In genomic region chr1:89573486-89573885, GRCm38 (mm10) we compare ENCODE assay signal across 28 mouse cellular contexts.
DNase-seq lines count a peak whose midpoint lies in the region; ATAC-seq lines count a peak whose summit lies in the region.
"Had no signal": no experiment of that assay in that cellular context is flagged by ENCODE, and none has a peak within 500 bp of the region (broad histone marks: within the 10 kb centered on the region; RNA-seq: fewer than 3 reads in every experiment).

No protein-coding gene starts in this region.

- H3K4me1 ChIP-seq in heart, embryonic 10.5 days, result peaks cover 70% of the 10 kb centered on the region

- H3K4me3 ChIP-seq in heart, embryonic 10.5 days, result no peak overlapping the region
- H3K4me3 ChIP-seq: embryonic facial prominence, embryonic 10.5 days; embryonic facial prominence, embryonic 13.5 days; erythroblast, embryonic 14.5 days; forebrain, embryonic 12.5 days; forebrain, embryonic 15.5 days; heart, embryonic 13.5 days had no signal

- intact Hi-C loops in gastrocnemius, postnatal 36 days (cut with DNase I), result no loop called here

- H3K27me3 ChIP-seq in heart, embryonic 10.5 days (ENCODE audit: insufficient read depth, poor library complexity, severe bottlenecking), result no peaks in the 10 kb centered on the region
- H3K27me3 ChIP-seq: embryonic facial prominence, embryonic 13.5 days; forebrain, embryonic 12.5 days; forebrain, embryonic 15.5 days; heart, embryonic 13.5 days had no signal

- H3K36me3 ChIP-seq in heart, embryonic 10.5 days, result no peaks in the 10 kb centered on the region
- H3K36me3 ChIP-seq: embryonic facial prominence, embryonic 10.5 days; embryonic facial prominence, embryonic 13.5 days; forebrain, embryonic 12.5 days; forebrain, embryonic 15.5 days; heart, embryonic 13.5 days had no signal

- no peak overlapping the region for H3K27ac ChIP-seq in heart, embryonic 10.5 days
- H3K27ac ChIP-seq: embryonic facial prominence, embryonic 10.5 days; embryonic facial prominence, embryonic 13.5 days; forebrain, embryonic 12.5 days; forebrain, embryonic 15.5 days; heart, embryonic 13.5 days; hindbrain, embryonic 14.5 days; hindbrain, postnatal 0 days had no signal

- peak; percentile 46 for DNase-seq in gastrocnemius, postnatal 25 days
- DNase-seq in gastrocnemius, postnatal 36 days, result no peak
- peak; percentile 48 for DNase-seq in heart, adult 8-10 months (ENCODE audit: low spot score)
- DNase-seq in heart, embryonic 10.5 days (ENCODE audit: low spot score), result no peak
- DNase-seq in lung, postnatal 10 days, result peak; percentile 36
- DNase-seq in lung, postnatal 4 days, result no peak
- DNase-seq in brain, adult 2 months (ENCODE audit: low read depth, low spot score), result peak; percentile 77
- DNase-seq: adrenal gland, adult 2 months; adrenal gland, postnatal 14 days; cerebellum, adult 11-12 months; cerebellum, adult 8-10 months; cerebellum, postnatal 10 days; cerebellum, postnatal 36 days; embryo, embryonic 11 days; gastrocnemius, postnatal 10 days; heart, postnatal 4 days; kidney, adult 2 months had no signal

- ATAC-seq in inflammation-experienced regulatory T-cells, adult 6 months, result no peak
- ATAC-seq: CD4-positive, CD25-positive, alpha-beta regulatory T cell, adult 4 months; forebrain, embryonic 15.5 days; hindbrain, postnatal 0 days; intestine, postnatal 0 days had no signal

- H3K9me3 ChIP-seq in heart, embryonic 10.5 days, result no peaks in the 10 kb centered on the region
- H3K9me3 ChIP-seq: embryonic facial prominence, embryonic 10.5 days; embryonic facial prominence, embryonic 13.5 days; forebrain, embryonic 12.5 days; forebrain, embryonic 15.5 days; heart, embryonic 13.5 days had no signal

- 90% methylated on average over 4 of the region's 4 CpGs for WGBS in heart, embryonic 10.5 days

Comparison
In these comparisons a context has a peak if more than half of its experiments do, and no peak if none do; other contexts are left out.
1. DNase-seq: peak in gastrocnemius, postnatal 25 days (single experiment), heart, adult 8-10 months (single experiment), lung, postnatal 10 days (single experiment) and brain, adult 2 months (single experiment); none in gastrocnemius, postnatal 36 days (0 of 2), heart, embryonic 10.5 days (single experiment) and lung, postnatal 4 days (0 of 2).